Mouse (Mus musculus): ENCODE data around the gene Polh. TPM values are rescaled to one million over a fixed set of nuclear protein-coding genes. Genes with fewer than 3 reads are reported as not detected.

Polh gene
- polyA plus RNA-seq, 1 experiment from 2014 or later = 7.7 TPM

DNA sequence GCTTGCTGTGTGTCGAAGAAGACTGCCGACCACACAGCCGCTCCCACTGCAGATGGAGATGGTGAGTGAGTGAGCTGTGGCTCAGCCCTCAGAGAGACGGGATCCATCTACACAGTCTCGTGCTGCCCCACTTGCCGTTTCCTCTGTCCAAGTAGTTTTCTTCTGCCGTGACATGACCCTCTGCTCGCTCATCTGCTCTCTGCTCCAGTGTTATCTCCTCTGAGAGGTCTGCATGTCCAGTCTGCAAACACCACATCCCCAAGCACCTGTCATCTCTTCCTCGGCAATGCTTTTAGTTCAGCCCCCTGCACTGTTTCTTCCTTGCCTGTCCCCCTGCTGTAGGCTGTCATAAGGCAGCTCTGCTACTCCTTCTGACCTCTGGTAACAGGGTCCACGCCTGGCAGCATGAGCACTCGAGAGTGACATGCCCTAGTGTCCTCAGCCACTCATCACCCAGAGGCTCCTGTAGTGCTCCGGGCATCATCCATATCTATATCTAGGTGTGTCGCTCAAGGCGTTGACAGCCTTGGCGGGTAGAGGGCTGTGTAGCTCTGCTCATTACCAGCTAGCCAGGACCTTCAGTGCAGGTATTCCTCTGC lies 37.2 kb upstream of the Polh start:
- H3K4me3 ChIP-seq (ENCODE audit: low read depth, low read length) = no peak overlapping the region
- H3K9me3 ChIP-seq (replicated peaks; ENCODE audit: control insufficient read depth, low read length, poor library complexity, severe bottlenecking) = no peaks in the 10 kb centered on the region
- no peak overlapping the region for H3K9ac ChIP-seq (ENCODE audit: low read depth, low read length)
- no peak for ATAC-seq
- H3K27me3 ChIP-seq (ENCODE audit: control insufficient read depth, insufficient read depth, low read depth, low read length) = no peaks in the 10 kb centered on the region
- H3K4me2 ChIP-seq (ENCODE audit: low read length) = no peak overlapping the region
- WGBS = 92% methylated on average over 15 of the region's 15 CpGs
- H3K4me1 ChIP-seq (ENCODE audit: control insufficient read depth, insufficient read depth, low read length) = no peaks in the 10 kb centered on the region
- no peak overlapping the region for H3K27ac ChIP-seq (ENCODE audit: low read length)
- peaks cover 65% of the 10 kb centered on the region for H3K36me3 ChIP-seq (ENCODE audit: control insufficient read depth, insufficient read depth, low read length)

GRCm38 (mm10) chr17:46237480-46237879 lies 35.0 kb upstream of the Polh start:
- no peaks in the 10 kb centered on the region for H3K27me3 ChIP-seq (ENCODE audit: control insufficient read depth, insufficient read depth, low read depth, low read length)
- no peaks in the 10 kb centered on the region for H3K9me3 ChIP-seq (replicated peaks; ENCODE audit: control insufficient read depth, low read length, poor library complexity, severe bottlenecking)
- H3K4me2 ChIP-seq (ENCODE audit: low read length) = no peak overlapping the region
- no peaks in the 10 kb centered on the region for H3K4me1 ChIP-seq (ENCODE audit: control insufficient read depth, insufficient read depth, low read length)
- H3K36me3 ChIP-seq (ENCODE audit: control insufficient read depth, insufficient read depth, low read length) = peaks cover 51% of the 10 kb centered on the region
- no peak overlapping the region for H3K4me3 ChIP-seq (ENCODE audit: low read depth, low read length)
- no peak for ATAC-seq
- WGBS = 81% methylated on average over 5 of the region's 5 CpGs
- no peak overlapping the region for H3K27ac ChIP-seq (ENCODE audit: low read length)
- no peak overlapping the region for H3K9ac ChIP-seq (ENCODE audit: low read depth, low read length)

GRCm38 (mm10) chr17:46237079-46237478 lies 34.6 kb upstream of the Polh start:
- WGBS = 96% methylated on average over 6 of the region's 6 CpGs
- no peak overlapping the region for H3K9ac ChIP-seq (ENCODE audit: low read depth, low read length)
- H3K4me2 ChIP-seq (ENCODE audit: low read length) = no peak overlapping the region
- H3K36me3 ChIP-seq (ENCODE audit: control insufficient read depth, insufficient read depth, low read length) = peaks cover 47% of the 10 kb centered on the region
- no peaks in the 10 kb centered on the region for H3K27me3 ChIP-seq (ENCODE audit: control insufficient read depth, insufficient read depth, low read depth, low read length)
- H3K4me1 ChIP-seq (ENCODE audit: control insufficient read depth, insufficient read depth, low read length) = no peaks in the 10 kb centered on the region
- H3K9me3 ChIP-seq (replicated peaks; ENCODE audit: control insufficient read depth, low read length, poor library complexity, severe bottlenecking) = no peaks in the 10 kb centered on the region
- no peak overlapping the region for H3K4me3 ChIP-seq (ENCODE audit: low read depth, low read length)
- no peak overlapping the region for H3K27ac ChIP-seq (ENCODE audit: low read length)
- no peak for ATAC-seq

- H3K27me3 ChIP-seq (ENCODE audit: control insufficient read depth, insufficient read depth, low read depth, low read length) = no peaks in the 10 kb centered on the region
- H3K9me3 ChIP-seq (replicated peaks; ENCODE audit: control insufficient read depth, low read length, poor library complexity, severe bottlenecking) = no peaks in the 10 kb centered on the region
- peaks cover 38% of the 10 kb centered on the region for H3K36me3 ChIP-seq (ENCODE audit: control insufficient read depth, insufficient read depth, low read length)
- no peak for ATAC-seq
- H3K4me1 ChIP-seq (ENCODE audit: control insufficient read depth, insufficient read depth, low read length) = no peaks in the 10 kb centered on the region
- H3K4me3 ChIP-seq (ENCODE audit: low read depth, low read length) = no peak overlapping the region
- no peak overlapping the region for H3K4me2 ChIP-seq (ENCODE audit: low read length)
- WGBS = 87% methylated on average over 1 of the region's 1 CpGs
- no peak overlapping the region for H3K27ac ChIP-seq (ENCODE audit: low read length)
- H3K9ac ChIP-seq (ENCODE audit: low read depth, low read length) = no peak overlapping the region
Measured at GRCm38 (mm10) chr17:46236067-46236466, 33.6 kb upstream of the Polh start.

DNA sequence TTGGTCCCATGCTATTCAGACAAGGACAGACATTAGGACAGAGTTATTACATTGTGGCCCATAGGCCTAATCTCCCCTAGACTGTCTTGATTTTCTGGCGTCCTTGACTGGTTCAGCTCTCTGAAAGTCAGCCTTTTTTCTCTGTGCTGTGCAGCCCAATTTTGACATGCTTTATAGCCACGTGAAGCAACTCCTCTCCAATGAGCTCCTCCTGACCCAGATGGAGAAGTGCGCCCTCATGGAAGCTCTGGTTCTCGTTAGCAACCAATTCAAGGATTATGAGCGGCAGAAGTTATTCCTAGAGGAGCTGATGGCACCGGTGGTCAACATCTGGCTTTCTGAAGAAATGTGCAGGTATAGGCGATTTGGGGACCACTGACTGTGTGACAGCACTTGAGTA lies 25.1 kb upstream of the Polh start:
- H3K4me3 ChIP-seq (ENCODE audit: low read depth, low read length) = no peak overlapping the region
- H3K9ac ChIP-seq (ENCODE audit: low read depth, low read length) = no peak overlapping the region
- H3K4me1 ChIP-seq (ENCODE audit: control insufficient read depth, insufficient read depth, low read length) = no peaks in the 10 kb centered on the region
- 92% methylated on average over 7 of the region's 7 CpGs for WGBS
- no peaks in the 10 kb centered on the region for H3K27me3 ChIP-seq (ENCODE audit: control insufficient read depth, insufficient read depth, low read depth, low read length)
- ATAC-seq = no peak
- H3K27ac ChIP-seq (ENCODE audit: low read length) = no peak overlapping the region
- peaks cover 52% of the 10 kb centered on the region for H3K36me3 ChIP-seq (ENCODE audit: control insufficient read depth, insufficient read depth, low read length)
- H3K9me3 ChIP-seq (replicated peaks; ENCODE audit: control insufficient read depth, low read length, poor library complexity, severe bottlenecking) = no peaks in the 10 kb centered on the region
- H3K4me2 ChIP-seq (ENCODE audit: low read length) = no peak overlapping the region

- H3K4me2 ChIP-seq (ENCODE audit: low read length) = no peak overlapping the region
- no peaks in the 10 kb centered on the region for H3K27me3 ChIP-seq (ENCODE audit: control insufficient read depth, insufficient read depth, low read depth, low read length)
- ATAC-seq = no peak
- peaks cover 56% of the 10 kb centered on the region for H3K36me3 ChIP-seq (ENCODE audit: control insufficient read depth, insufficient read depth, low read length)
- 89% methylated on average over 3 of the region's 3 CpGs for WGBS
- H3K4me3 ChIP-seq (ENCODE audit: low read depth, low read length) = no peak overlapping the region
- H3K4me1 ChIP-seq (ENCODE audit: control insufficient read depth, insufficient read depth, low read length) = no peaks in the 10 kb centered on the region
- no peak overlapping the region for H3K9ac ChIP-seq (ENCODE audit: low read depth, low read length)
- H3K27ac ChIP-seq (ENCODE audit: low read length) = no peak overlapping the region
- no peaks in the 10 kb centered on the region for H3K9me3 ChIP-seq (replicated peaks; ENCODE audit: control insufficient read depth, low read length, poor library complexity, severe bottlenecking)
Measured at GRCm38 (mm10) chr17:46221601-46222000, 19.2 kb upstream of the Polh start.

DNA sequence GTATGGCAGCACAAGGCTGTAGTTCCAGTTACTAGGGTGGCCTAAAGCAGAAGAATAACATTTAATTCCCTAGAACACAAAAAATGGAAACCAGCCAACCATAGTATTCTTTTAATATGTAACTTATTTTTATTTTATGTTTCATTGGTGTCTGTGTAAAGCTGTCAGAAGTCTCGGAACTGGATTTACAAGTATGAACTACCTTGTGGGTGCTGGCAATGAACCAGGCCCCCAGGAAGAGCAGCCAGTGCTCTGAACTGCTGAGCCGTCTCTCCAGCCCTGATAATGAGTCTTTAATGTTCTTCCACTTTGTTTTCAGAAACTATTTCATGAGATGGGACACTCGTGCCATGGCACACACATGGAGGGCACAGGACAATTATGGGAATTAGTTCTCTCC lies 8.1 kb upstream of the Polh start:
- 94% methylated on average over 3 of the region's 3 CpGs for WGBS
- peaks cover 51% of the 10 kb centered on the region for H3K36me3 ChIP-seq (ENCODE audit: control insufficient read depth, insufficient read depth, low read length)

GRCm38 (mm10) chr17:46206676-46207075 lies 4.2 kb upstream of the Polh start:
- H3K36me3 ChIP-seq (ENCODE audit: control insufficient read depth, insufficient read depth, low read length) = peaks cover 36% of the 10 kb centered on the region
- no peaks in the 10 kb centered on the region for H3K27me3 ChIP-seq (ENCODE audit: control insufficient read depth, insufficient read depth, low read depth, low read length)
- H3K4me1 ChIP-seq (ENCODE audit: control insufficient read depth, insufficient read depth, low read length) = peaks cover 12% of the 10 kb centered on the region
- H3K9me3 ChIP-seq (replicated peaks; ENCODE audit: control insufficient read depth, low read length, poor library complexity, severe bottlenecking) = no peaks in the 10 kb centered on the region
- no peak overlapping the region for H3K27ac ChIP-seq (ENCODE audit: low read length)
- no peak for ATAC-seq
- no peak overlapping the region for H3K4me3 ChIP-seq (ENCODE audit: low read depth, low read length)
- H3K4me2 ChIP-seq (ENCODE audit: low read length) = no peak overlapping the region
- no peak overlapping the region for H3K9ac ChIP-seq (ENCODE audit: low read depth, low read length)

More for the DNA sequence above, 8.1 kb upstream of the Polh start:
- Histone ChIP-seq H3K27me3 (ENCODE audit: control insufficient read depth, insufficient read depth, low read depth, low read length) (no peaks in the 10 kb centered on the region), H3K27ac (ENCODE audit: low read length) (no peak overlapping the region), H3K9ac (ENCODE audit: low read depth, low read length) (no peak overlapping the region), H3K4me3 (ENCODE audit: low read depth, low read length) (no peak overlapping the region), H3K9me3 (replicated peaks; ENCODE audit: control insufficient read depth, low read length, poor library complexity, severe bottlenecking) (no peaks in the 10 kb centered on the region), H3K4me1 (ENCODE audit: control insufficient read depth, insufficient read depth, low read length) (no peaks in the 10 kb centered on the region), H3K4me2 (ENCODE audit: low read length) (no peak overlapping the region)
- no peak for ATAC-seq

DNA sequence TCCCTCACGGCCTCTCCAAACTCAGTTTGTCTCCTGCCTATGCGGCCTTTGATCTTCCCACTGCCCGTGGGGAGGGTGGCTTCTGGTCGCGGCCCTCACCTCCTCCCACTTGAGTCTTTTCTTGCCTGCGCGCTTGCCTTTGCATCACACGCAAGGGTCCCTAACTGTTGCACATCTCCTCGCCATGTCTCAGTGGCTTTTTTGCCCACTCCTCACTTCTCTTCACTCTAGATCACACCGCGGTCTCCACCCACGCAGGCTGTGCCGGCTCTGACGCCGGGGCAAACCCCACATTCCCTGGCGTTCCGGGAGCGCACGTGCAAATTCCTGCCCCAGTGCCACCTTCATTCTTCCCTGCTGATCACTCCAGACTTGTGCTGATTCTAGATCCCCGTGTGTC lies 633 bp upstream of the Polh start:
- no peaks in the 10 kb centered on the region for H3K9me3 ChIP-seq (replicated peaks; ENCODE audit: control insufficient read depth, low read length, poor library complexity, severe bottlenecking)
- ATAC-seq = no peak; the same call in none of the 2 replicates

More for the DNA sequence above, 633 bp upstream of the Polh start:
- under 1% methylated on average over 20 of the region's 20 CpGs for WGBS
- peak overlapping the region; percentile 81 for H3K27ac ChIP-seq (ENCODE audit: low read length)
- peak overlapping the region; percentile 87 for H3K4me2 ChIP-seq (ENCODE audit: low read length)
- H3K4me3 ChIP-seq (ENCODE audit: low read depth, low read length) = peak overlapping the region; percentile 95
- peaks cover 25% of the 10 kb centered on the region for H3K4me1 ChIP-seq (ENCODE audit: control insufficient read depth, insufficient read depth, low read length)
- H3K9ac ChIP-seq (ENCODE audit: low read depth, low read length) = peak overlapping the region; percentile 83
- no peaks in the 10 kb centered on the region for H3K27me3 ChIP-seq (ENCODE audit: control insufficient read depth, insufficient read depth, low read depth, low read length)
- H3K36me3 ChIP-seq (ENCODE audit: control insufficient read depth, insufficient read depth, low read length) = peaks cover 20% of the 10 kb centered on the region

Data from midbrain, embryonic 16.5 days (tissue).